Mouse (Mus musculus): ENCODE data around the gene Ccdc169. TPM values are rescaled to one million over a fixed set of nuclear protein-coding genes. Genes with fewer than 3 reads are reported as not detected.

Ccdc169 gene
- total and polyA plus RNA-seq, 3 experiments: 0.19 TPM; not detected in 2

- Histone ChIP-seq H3K27ac (ENCODE audit: control insufficient read depth, low read depth, low read length) (no peak overlapping the region), H3K4me3 (ENCODE audit: control insufficient read depth in 1 of 2, insufficient read depth in 1 of 2, low read depth in 2 of 2, low read length in 2 of 2) (no peak overlapping the region), H3K4me1 (ENCODE audit: control insufficient read depth in 1 of 2, insufficient read depth in 2 of 2, low read length in 2 of 2) (peaks cover 0 to 8% of the 10 kb centered on the region in 2 experiments; a peak in 1 of 4 replicates), H3K79me2 (ENCODE audit: control insufficient read depth, insufficient read depth, low read length, poor library complexity) (no peaks in the 10 kb centered on the region; the same call in 1 of the 2 replicates), H3K27me3 (ENCODE audit: control insufficient read depth in 1 of 2, insufficient read depth in 2 of 2, low read length in 2 of 2) (no peaks in the 10 kb centered on the region), H3K36me3 (ENCODE audit: control insufficient read depth in 1 of 2, insufficient read depth in 2 of 2, low read length in 2 of 2) (peaks cover 2 to 16% of the 10 kb centered on the region in 2 experiments), H3K9me3 (replicated peaks; ENCODE audit: insufficient read depth, low read length) (no peaks in the 10 kb centered on the region), H3K9ac (ENCODE audit: control insufficient read depth, low read depth, low read length, poor library complexity, severe bottlenecking) (no peak overlapping the region)
- DNase-seq (ENCODE audit: low read depth, low spot score): no peak
- TF ChIP-seq RAD21 (IDR thresholded peaks at IDR 0.05; ENCODE audit: low read depth, low read length): no peak
- TF ChIP-seq SMC3 (IDR thresholded peaks at IDR 0.05; ENCODE audit: low read depth, low read length): no peak
- TF ChIP-seq TBP (IDR thresholded peaks at IDR 0.05; ENCODE audit: low read depth, low read length): no peak
- no peak for TF ChIP-seq ZNF384 (IDR thresholded peaks at IDR 0.05; ENCODE audit: low read depth, low read length)
- no peak for TF ChIP-seq BHLHE40 (IDR thresholded peaks at IDR 0.05; ENCODE audit: borderline replicate concordance, low read depth, low read length)
- TF ChIP-seq POLR2AphosphoS5 (IDR thresholded peaks at IDR 0.05; ENCODE audit: borderline replicate concordance, low read depth, low read length): no peak
- TF ChIP-seq CHD2 (IDR thresholded peaks at IDR 0.05; ENCODE audit: low read length): no peak
- no peak for TF ChIP-seq USF2 (IDR thresholded peaks at IDR 0.05; ENCODE audit: borderline replicate concordance in 1 of 2, insufficient read depth in 1 of 2, low read depth in 1 of 2, low read length in 2 of 2)
- no peak for TF ChIP-seq MAX (IDR thresholded peaks at IDR 0.05; ENCODE audit: low read length)
- TF ChIP-seq NRF1 (IDR thresholded peaks at IDR 0.05; ENCODE audit: insufficient read depth, low read depth, low read length, poor library complexity, severe bottlenecking): no peak
- TF ChIP-seq NELFE (IDR thresholded peaks at IDR 0.05; ENCODE audit: low read depth, low read length): no peak
- TF ChIP-seq EP300 (IDR thresholded peaks at IDR 0.05; ENCODE audit: low read depth in 1 of 2, low read length in 2 of 2): no peak
- no peak for TF ChIP-seq TCF12 (IDR thresholded peaks at IDR 0.05; ENCODE audit: low read depth, low read length)
- no peak for TF ChIP-seq ETS1 (IDR thresholded peaks at IDR 0.05; ENCODE audit: low read depth, low read length)
- TF ChIP-seq MYC (IDR thresholded peaks at IDR 0.05; ENCODE audit: low read depth, low read length): no peak
- TF ChIP-seq MXI1 (IDR thresholded peaks at IDR 0.05; ENCODE audit: low read depth, low read length): no peak
- no peak for TF ChIP-seq SIN3A (IDR thresholded peaks at IDR 0.05; ENCODE audit: low read length)
- TF ChIP-seq ZKSCAN1 (IDR thresholded peaks at IDR 0.05; ENCODE audit: low read depth, low read length): no peak
- no peak for TF ChIP-seq USF1 (IDR thresholded peaks at IDR 0.05; ENCODE audit: low read depth, low read length)
- no peak for TF ChIP-seq GABPA (IDR thresholded peaks at IDR 0.05; ENCODE audit: low read depth, low read length)
Observed at GRCm38 (mm10) chr3:55122336-55122870, 14.7 kb upstream of the Ccdc169 start.

- H3K9ac ChIP-seq (ENCODE audit: control insufficient read depth, low read depth, low read length, poor library complexity, severe bottlenecking): no peak overlapping the region
- H3K27ac ChIP-seq (ENCODE audit: control insufficient read depth, low read depth, low read length): no peak overlapping the region
- peak; percentile 49 for DNase-seq (ENCODE audit: low read depth, low spot score)
- H3K4me3 ChIP-seq (ENCODE audit: control insufficient read depth in 1 of 2, insufficient read depth in 1 of 2, low read depth in 2 of 2, low read length in 2 of 2): no peak overlapping the region
- no peaks in the 10 kb centered on the region for H3K9me3 ChIP-seq (replicated peaks; ENCODE audit: insufficient read depth, low read length)
- peaks cover 0 to 8% of the 10 kb centered on the region in 2 experiments; a peak in 1 of 4 replicates for H3K4me1 ChIP-seq (ENCODE audit: control insufficient read depth in 1 of 2, insufficient read depth in 2 of 2, low read length in 2 of 2)
- TF ChIP-seq RAD21 (IDR thresholded peaks at IDR 0.05; ENCODE audit: low read depth, low read length) (no peak), ETS1 (IDR thresholded peaks at IDR 0.05; ENCODE audit: low read depth, low read length) (0 out of 2 replicates have a peak, but pooled peaks have one; percentile 15), POLR2AphosphoS2 (IDR thresholded peaks at IDR 0.05; ENCODE audit: low read length) (no peak), NELFE (IDR thresholded peaks at IDR 0.05; ENCODE audit: low read depth, low read length) (no peak), ZMIZ1 (IDR thresholded peaks at IDR 0.05; ENCODE audit: low read depth, low read length) (no peak), MAZ (IDR thresholded peaks at IDR 0.05; ENCODE audit: low read depth, low read length) (no peak), TAL1 (IDR thresholded peaks at IDR 0.05; ENCODE audit: low read length) (no peak), HCFC1 (IDR thresholded peaks at IDR 0.05; ENCODE audit: low read depth, low read length) (no peak), CTCF (IDR thresholded peaks at IDR 0.05 in 2 of 3, conservative IDR thresholded peaks at IDR 0.05 in 1 of 3; ENCODE audit: control insufficient read depth in 1 of 3, insufficient read depth in 1 of 3, low read depth in 2 of 3, low read length in 3 of 3, poor library complexity in 1 of 3, severe bottlenecking in 1 of 3) (no peak)
- H3K36me3 ChIP-seq (ENCODE audit: control insufficient read depth in 1 of 2, insufficient read depth in 2 of 2, low read length in 2 of 2): peaks cover 2 to 15% of the 10 kb centered on the region in 2 experiments
- no peaks in the 10 kb centered on the region for H3K27me3 ChIP-seq (ENCODE audit: control insufficient read depth in 1 of 2, insufficient read depth in 2 of 2, low read length in 2 of 2)
- H3K79me2 ChIP-seq (ENCODE audit: control insufficient read depth, insufficient read depth, low read length, poor library complexity): no peaks in the 10 kb centered on the region; the same call in 1 of the 2 replicates
Observed at GRCm38 (mm10) chr3:55123064-55123463, 14.1 kb upstream of the Ccdc169 start.

Measured in MEL (cell line).